Mouse (Mus musculus): ENCODE measurements at regions not wholly inside any gene's neighbourhood (a gene's known extent, or its start where the extent isn't known, plus 50 kb on each side); places are given as distances from the start of the nearest gene placed in this dataset.
"Not testable (repeated sequence)": the region's sequence is repeated elsewhere in the genome, so short reads cannot be mapped to it uniquely, and the experiment has no call there.

- H3K4me1 ChIP-seq (replicated peaks), result no peaks in the 10 kb centered on the region
- 71% methylated on average over 3 of the region's 3 CpGs for WGBS
- ATAC-seq (ENCODE audit: low read depth), result no peak
- H3K27me3 ChIP-seq, result no peaks in the 10 kb centered on the region
- no peaks in the 10 kb centered on the region for H3K36me3 ChIP-seq
- H3K4me2 ChIP-seq, result no peak overlapping the region
- no peak overlapping the region for H3K9ac ChIP-seq
- H3K27ac ChIP-seq (replicated peaks), result no peak overlapping the region
- no peaks in the 10 kb centered on the region for H3K9me3 ChIP-seq
- no peak overlapping the region for H3K4me3 ChIP-seq
Measured at GRCm38 (mm10) chr15:91916946-91917345, 78.9 kb downstream of the Smgc start.

GRCm38 (mm10) chr15:91917877-91918276 lies 79.8 kb downstream of the Smgc start:
- H3K36me3 ChIP-seq, result no peaks in the 10 kb centered on the region
- H3K9ac ChIP-seq, result no peak overlapping the region
- H3K27me3 ChIP-seq, result no peaks in the 10 kb centered on the region
- H3K4me3 ChIP-seq, result no peak overlapping the region
- H3K9me3 ChIP-seq, result no peaks in the 10 kb centered on the region
- no peak overlapping the region for H3K27ac ChIP-seq (replicated peaks)
- ATAC-seq (ENCODE audit: low read depth), result no peak
- 67% methylated on average over 4 of the region's 4 CpGs for WGBS
- no peak overlapping the region for H3K4me2 ChIP-seq
- H3K4me1 ChIP-seq (replicated peaks), result no peaks in the 10 kb centered on the region

GRCm38 (mm10) chr15:91924542-91924941 lies 86.5 kb downstream of the Smgc start:
- 81% methylated on average over 4 of the region's 4 CpGs for WGBS
- no peak for ATAC-seq (ENCODE audit: low read depth)
- H3K36me3 ChIP-seq, result no peaks in the 10 kb centered on the region
- H3K4me2 ChIP-seq, result no peak overlapping the region
- H3K27ac ChIP-seq (replicated peaks), result no peak overlapping the region
- H3K4me3 ChIP-seq, result no peak overlapping the region
- no peak overlapping the region for H3K9ac ChIP-seq
- peaks cover 12% of the 10 kb centered on the region for H3K4me1 ChIP-seq (replicated peaks)
- H3K27me3 ChIP-seq, result no peaks in the 10 kb centered on the region
- no peaks in the 10 kb centered on the region for H3K9me3 ChIP-seq

- H3K4me2 ChIP-seq, result no peak overlapping the region
Measured at GRCm38 (mm10) chr15:91927492-91927891, 89.4 kb downstream of the Smgc start.

GRCm38 (mm10) chr15:91928511-91928910 lies 90.4 kb downstream of the Smgc start:
- ATAC-seq (ENCODE audit: low read depth), result peak; percentile 47; the same call in 1 of the 2 replicates
- no peaks in the 10 kb centered on the region for H3K36me3 ChIP-seq
- H3K27ac ChIP-seq (replicated peaks), result no peak overlapping the region
- no peak overlapping the region for H3K4me2 ChIP-seq
- no peak overlapping the region for H3K9ac ChIP-seq
- no peaks in the 10 kb centered on the region for H3K9me3 ChIP-seq
- no peak overlapping the region for H3K4me3 ChIP-seq
- H3K27me3 ChIP-seq, result no peaks in the 10 kb centered on the region
- WGBS, result 41% methylated on average over 7 of the region's 7 CpGs
- peaks cover 12% of the 10 kb centered on the region for H3K4me1 ChIP-seq (replicated peaks)

More at GRCm38 (mm10) chr15:91927492-91927891, 89.4 kb downstream of the Smgc start:
- Histone ChIP-seq H3K27me3 (no peaks in the 10 kb centered on the region), H3K4me3 (no peak overlapping the region), H3K9me3 (no peaks in the 10 kb centered on the region), H3K4me1 (replicated peaks) (peaks cover 12% of the 10 kb centered on the region), H3K9ac (no peak overlapping the region), H3K27ac (replicated peaks) (peak overlapping the region; percentile 59; the same call in 1 of the 2 replicates), H3K36me3 (no peaks in the 10 kb centered on the region)
- no peak for ATAC-seq (ENCODE audit: low read depth)
- 14% methylated on average over 3 of the region's 3 CpGs for WGBS

GRCm38 (mm10) chr15:91957273-91957672 lies 93.7 kb upstream of the Cntn1 start:
- WGBS, result 81% methylated on average over 2 of the region's 2 CpGs
- Histone ChIP-seq H3K9me3 (no peaks in the 10 kb centered on the region), H3K27me3 (no peaks in the 10 kb centered on the region), H3K27ac (replicated peaks) (no peak overlapping the region), H3K4me3 (no peak overlapping the region), H3K4me2 (no peak overlapping the region), H3K9ac (no peak overlapping the region), H3K4me1 (replicated peaks) (no peaks in the 10 kb centered on the region), H3K36me3 (no peaks in the 10 kb centered on the region)
- no peak for ATAC-seq (ENCODE audit: low read depth)

GRCm38 (mm10) chr15:91965172-91965571 lies 85.8 kb upstream of the Cntn1 start:
- WGBS, result 64% methylated on average over 10 of the region's 10 CpGs

GRCm38 (mm10) chr15:91969378-91969777 lies 81.6 kb upstream of the Cntn1 start:
- Histone ChIP-seq H3K9me3 (no peaks in the 10 kb centered on the region), H3K27ac (replicated peaks) (no peak overlapping the region), H3K27me3 (no peaks in the 10 kb centered on the region), H3K9ac (no peak overlapping the region), H3K4me3 (no peak overlapping the region), H3K4me2 (no peak overlapping the region), H3K36me3 (no peaks in the 10 kb centered on the region), H3K4me1 (replicated peaks) (peaks cover 8% of the 10 kb centered on the region)
- no peak for ATAC-seq (ENCODE audit: low read depth)
- WGBS, result 26% methylated on average over 10 of the region's 10 CpGs

More at GRCm38 (mm10) chr15:91965172-91965571, 85.8 kb upstream of the Cntn1 start:
- Histone ChIP-seq H3K4me2 (no peak overlapping the region), H3K4me3 (no peak overlapping the region), H3K4me1 (replicated peaks) (peaks cover 4% of the 10 kb centered on the region), H3K27me3 (no peaks in the 10 kb centered on the region), H3K36me3 (no peaks in the 10 kb centered on the region), H3K9me3 (no peaks in the 10 kb centered on the region), H3K9ac (no peak overlapping the region), H3K27ac (replicated peaks) (no peak overlapping the region)
- no peak for ATAC-seq (ENCODE audit: low read depth)

GRCm38 (mm10) chr15:91971411-91971810 lies 79.6 kb upstream of the Cntn1 start:
- H3K27me3 ChIP-seq, result no peaks in the 10 kb centered on the region
- no peak overlapping the region for H3K27ac ChIP-seq (replicated peaks)
- WGBS, result 54% methylated on average over 3 of the region's 3 CpGs
- ATAC-seq (ENCODE audit: low read depth), result no peak
- no peaks in the 10 kb centered on the region for H3K9me3 ChIP-seq
- no peak overlapping the region for H3K4me3 ChIP-seq
- no peak overlapping the region for H3K9ac ChIP-seq
- H3K4me2 ChIP-seq, result no peak overlapping the region
- H3K4me1 ChIP-seq (replicated peaks), result 0 out of 2 replicates have a peak, but pooled peaks cover 4% of the 10 kb centered on the region
- H3K36me3 ChIP-seq, result no peaks in the 10 kb centered on the region

- Histone ChIP-seq H3K4me3 (no peak overlapping the region), H3K36me3 (no peaks in the 10 kb centered on the region), H3K9ac (no peak overlapping the region), H3K4me2 (no peak overlapping the region), H3K4me1 (replicated peaks) (0 out of 2 replicates have a peak, but pooled peaks cover 4% of the 10 kb centered on the region), H3K27ac (replicated peaks) (no peak overlapping the region), H3K27me3 (no peaks in the 10 kb centered on the region), H3K9me3 (no peaks in the 10 kb centered on the region)
- no peak for ATAC-seq (ENCODE audit: low read depth)
- 31% methylated on average over 5 of the region's 5 CpGs for WGBS
Measured at GRCm38 (mm10) chr15:91971846-91972245, 79.1 kb upstream of the Cntn1 start.

GRCm38 (mm10) chr15:91975606-91976005 lies 75.4 kb upstream of the Cntn1 start:
- H3K9ac ChIP-seq, result no peak overlapping the region
- no peak for ATAC-seq (ENCODE audit: low read depth)
- 0 out of 2 replicates have a peak, but pooled peaks cover 4% of the 10 kb centered on the region for H3K4me1 ChIP-seq (replicated peaks)
- no peaks in the 10 kb centered on the region for H3K36me3 ChIP-seq
- H3K27ac ChIP-seq (replicated peaks), result no peak overlapping the region
- WGBS, result 71% methylated on average over 2 of the region's 2 CpGs
- H3K27me3 ChIP-seq, result no peaks in the 10 kb centered on the region
- H3K9me3 ChIP-seq, result no peaks in the 10 kb centered on the region
- H3K4me2 ChIP-seq, result no peak overlapping the region
- no peak overlapping the region for H3K4me3 ChIP-seq

GRCm38 (mm10) chr15:91983186-91983585 lies 67.8 kb upstream of the Cntn1 start:
- not testable (repeated sequence) for H3K36me3 ChIP-seq; H3K4me1 ChIP-seq (replicated peaks); H3K27me3 ChIP-seq; H3K4me2 ChIP-seq; ATAC-seq (ENCODE audit: low read depth); H3K4me3 ChIP-seq; H3K27ac ChIP-seq (replicated peaks); H3K9ac ChIP-seq
- WGBS, result 97% methylated on average over 15 of the region's 15 CpGs
- H3K9me3 ChIP-seq, result peaks cover 15% of the 10 kb centered on the region

GRCm38 (mm10) chr15:92000086-92000485 lies 50.9 kb upstream of the Cntn1 start:
- Histone ChIP-seq H3K36me3 (no peaks in the 10 kb centered on the region), H3K4me3 (no peak overlapping the region), H3K9ac (no peak overlapping the region), H3K27ac (replicated peaks) (no peak overlapping the region), H3K4me1 (replicated peaks) (no peaks in the 10 kb centered on the region), H3K27me3 (no peaks in the 10 kb centered on the region), H3K9me3 (no peaks in the 10 kb centered on the region), H3K4me2 (no peak overlapping the region)
- no peak for ATAC-seq (ENCODE audit: low read depth)
- 85% methylated on average over 6 of the region's 6 CpGs for WGBS
